Mouse (Mus musculus): ENCODE data around the gene Zfp933. TPM values are rescaled to one million over a fixed set of nuclear protein-coding genes. Genes with fewer than 3 reads are reported as not detected.
"Not testable (repeated sequence)": the region's sequence is repeated elsewhere in the genome, so short reads cannot be mapped to it uniquely, and the experiment has no call there.

The Zfp933 gene
- total RNA-seq, 2 experiments from 2014 or later, result 6.1 to 9.5 TPM

DNA sequence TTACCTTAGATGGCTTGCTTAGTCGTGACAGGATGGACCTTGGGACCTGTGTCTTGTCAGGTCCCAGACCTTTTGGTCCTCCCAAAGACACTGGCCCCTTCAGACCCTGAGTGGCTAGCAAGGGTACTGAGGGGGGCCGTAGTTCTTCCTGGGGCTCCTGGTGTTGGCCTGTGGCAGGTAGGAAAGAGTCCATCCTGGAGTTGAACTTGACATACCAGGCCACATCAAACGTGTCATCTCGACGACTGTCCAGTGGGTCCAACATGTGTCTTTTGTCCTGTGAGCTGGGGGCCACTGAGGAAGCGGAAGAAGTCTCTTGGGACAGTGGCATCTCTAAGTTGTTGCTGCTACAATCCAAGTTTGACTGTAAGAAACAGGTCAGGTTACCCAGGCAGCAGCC is 17.5 kb upstream of the Zfp933 start:
- no peak for ATAC-seq (replicated peaks; ENCODE audit: poor library complexity)

DNA sequence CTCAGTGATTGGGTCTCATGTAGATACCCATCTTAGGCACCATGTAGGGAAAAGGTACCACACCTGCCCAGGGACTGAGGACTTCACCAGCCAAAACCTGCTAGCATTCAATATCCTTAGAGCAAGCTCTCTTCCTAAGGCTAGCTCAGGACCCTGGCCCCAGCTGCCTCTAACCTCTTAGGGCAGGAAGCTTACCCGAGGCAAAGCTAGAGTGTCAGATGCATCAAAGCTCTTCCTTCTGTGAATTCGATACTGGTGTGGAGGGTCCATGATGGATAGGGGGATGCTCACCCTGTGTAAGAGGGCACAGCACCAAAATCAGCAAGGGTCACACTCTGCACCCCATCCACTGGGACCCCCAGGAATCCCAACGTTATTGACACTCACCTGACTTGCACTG is 13.9 kb upstream of the Zfp933 start:
- no peak for ATAC-seq (replicated peaks; ENCODE audit: poor library complexity)

DNA sequence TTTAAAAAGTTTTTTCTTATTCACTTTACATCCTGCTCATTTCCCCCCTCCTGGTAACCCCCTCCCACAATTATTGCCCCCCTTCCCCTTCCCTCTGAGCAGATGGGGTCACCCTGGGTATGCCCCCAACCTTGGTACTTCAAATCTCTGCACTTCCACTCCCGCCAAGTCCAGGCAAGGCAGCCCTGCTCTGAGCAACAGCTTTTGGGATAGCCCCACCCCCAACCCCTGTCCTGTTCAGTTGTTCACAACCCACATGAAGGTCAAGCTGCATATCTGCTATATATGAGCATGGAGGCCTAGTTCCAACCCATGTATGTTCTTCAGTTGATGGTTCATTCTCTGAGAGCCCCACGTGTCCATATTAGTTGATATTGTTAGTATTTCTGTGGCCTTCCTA is 2.6 kb upstream of the Zfp933 start:
- ATAC-seq (replicated peaks; ENCODE audit: poor library complexity), result no peak

DNA sequence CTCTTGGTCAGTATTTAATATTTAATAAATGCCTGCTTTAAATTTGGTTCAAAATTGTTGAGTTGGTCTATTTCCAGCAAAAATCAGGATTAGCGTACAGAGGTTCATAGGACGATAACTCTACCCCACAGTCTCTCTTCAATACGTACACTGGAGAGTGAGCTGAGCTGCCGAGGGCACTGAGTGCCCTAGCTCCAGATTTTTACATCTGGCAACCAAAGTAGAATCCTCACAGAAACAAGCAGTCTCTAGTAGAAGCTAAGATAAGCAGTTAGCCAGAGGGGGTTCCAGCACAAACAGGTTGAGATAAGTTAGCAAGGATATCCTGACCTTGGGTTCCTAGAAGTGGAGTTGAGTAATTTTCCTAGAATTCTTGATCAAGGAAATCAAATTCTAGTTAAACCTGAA is 422 bp upstream of the Zfp933 start:
- peak; percentile 55 for ATAC-seq (replicated peaks; ENCODE audit: poor library complexity)

DNA sequence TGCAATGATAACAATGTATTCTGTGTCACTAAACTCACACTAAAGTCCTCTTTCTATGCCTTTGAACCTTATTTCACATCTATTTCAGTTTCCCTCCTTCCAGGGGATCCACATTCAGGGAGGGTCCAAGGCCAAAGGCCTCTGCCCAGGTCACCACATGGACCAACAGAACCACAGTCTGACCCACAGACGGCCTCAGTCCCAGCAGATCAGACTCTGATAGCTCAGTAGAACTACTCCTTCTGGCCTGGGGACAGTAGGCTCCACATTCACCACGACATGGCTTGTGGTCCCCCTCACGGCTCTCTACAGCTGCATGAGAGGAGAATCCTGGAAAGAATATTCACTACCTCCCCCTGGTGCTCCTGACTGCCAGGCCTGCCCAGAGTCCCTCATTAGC is 5.3 kb downstream of the Zfp933 start:
- no peak for ATAC-seq (replicated peaks; ENCODE audit: poor library complexity)

DNA sequence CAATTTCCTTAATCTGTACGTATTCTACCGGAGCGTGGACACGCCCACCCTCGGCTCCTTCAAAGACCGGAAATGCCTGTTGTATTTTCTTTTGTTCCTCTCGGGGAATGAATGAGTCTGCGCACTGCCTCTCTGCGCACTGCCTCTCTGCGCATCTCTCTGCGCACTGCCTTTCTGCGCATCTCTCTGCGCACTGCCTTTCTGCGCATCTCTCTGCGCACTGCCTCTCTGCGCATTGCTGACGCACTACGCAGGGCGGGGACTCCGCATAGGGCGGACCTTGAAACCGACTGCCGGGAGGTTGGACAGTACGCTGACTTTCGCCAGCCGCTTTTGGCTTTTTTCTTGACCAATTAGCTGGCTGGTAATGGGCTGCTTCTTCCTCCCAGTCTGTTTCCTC is 8.9 kb downstream of the Zfp933 start:
- not testable (repeated sequence) for ATAC-seq (replicated peaks; ENCODE audit: poor library complexity)

DNA sequence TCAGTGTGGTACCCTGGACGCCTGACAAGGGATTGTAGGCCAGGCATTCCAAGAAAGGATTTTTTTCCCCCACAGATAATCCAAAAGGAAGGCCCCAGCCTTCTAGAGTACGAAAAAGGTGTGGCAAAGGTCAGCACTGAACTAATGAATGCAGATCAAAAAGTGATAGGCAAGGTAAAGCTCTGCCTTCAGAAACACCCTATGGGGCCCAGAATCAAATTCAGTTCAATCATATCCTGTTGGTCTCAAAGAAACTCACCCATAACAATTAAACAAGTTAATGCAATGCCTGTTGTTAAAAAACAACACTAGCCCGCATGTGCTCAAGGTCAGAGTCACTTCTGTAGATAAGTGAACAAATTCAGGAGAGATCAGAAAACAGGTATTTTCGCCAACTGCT is 23.8 kb downstream of the Zfp933 start:
- ATAC-seq (replicated peaks; ENCODE audit: poor library complexity), result no peak

DNA sequence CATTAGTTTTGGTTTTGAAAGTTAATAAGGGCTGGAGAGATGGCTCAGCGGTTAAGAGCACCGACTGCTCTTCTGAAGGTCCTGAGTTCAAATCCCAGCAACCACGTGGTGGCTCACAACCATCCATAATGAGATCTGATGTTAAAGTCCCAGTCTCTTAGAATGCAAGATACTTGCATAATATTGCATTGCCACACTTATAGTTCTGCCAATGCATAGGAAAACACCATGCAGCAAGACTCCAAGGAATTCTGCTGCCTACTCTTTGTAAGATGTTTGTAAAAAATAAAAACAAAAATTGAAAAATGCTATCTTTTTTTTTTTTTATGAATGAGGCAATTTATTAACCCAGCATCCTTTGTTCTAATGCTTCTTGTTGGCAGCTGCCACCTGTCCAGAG is 26.8 kb downstream of the Zfp933 start:
- ATAC-seq (replicated peaks; ENCODE audit: poor library complexity), result 0 out of 2 replicates have a peak, but pooled peaks have one; percentile 34

DNA sequence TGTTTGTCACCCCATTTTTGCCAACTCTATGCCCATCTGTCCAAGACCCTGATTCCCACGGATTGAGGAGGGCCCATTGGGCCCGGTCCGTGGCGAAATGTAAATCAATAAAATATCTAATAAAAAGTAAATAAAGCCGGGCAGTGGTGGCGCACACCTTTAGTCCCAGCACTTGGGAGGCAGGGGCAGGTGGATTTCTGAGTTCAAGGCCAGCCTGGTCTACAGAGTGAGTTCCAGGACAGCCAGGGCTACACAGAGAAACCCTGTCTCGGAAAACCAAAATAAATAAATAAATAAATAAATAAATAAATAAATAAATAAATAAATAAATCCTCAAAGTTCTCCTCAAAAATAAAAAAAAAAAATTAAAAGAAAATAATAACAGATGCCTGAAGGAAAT is 28.5 kb downstream of the Zfp933 start:
- ATAC-seq (replicated peaks; ENCODE audit: poor library complexity), result not testable (repeated sequence)

DNA sequence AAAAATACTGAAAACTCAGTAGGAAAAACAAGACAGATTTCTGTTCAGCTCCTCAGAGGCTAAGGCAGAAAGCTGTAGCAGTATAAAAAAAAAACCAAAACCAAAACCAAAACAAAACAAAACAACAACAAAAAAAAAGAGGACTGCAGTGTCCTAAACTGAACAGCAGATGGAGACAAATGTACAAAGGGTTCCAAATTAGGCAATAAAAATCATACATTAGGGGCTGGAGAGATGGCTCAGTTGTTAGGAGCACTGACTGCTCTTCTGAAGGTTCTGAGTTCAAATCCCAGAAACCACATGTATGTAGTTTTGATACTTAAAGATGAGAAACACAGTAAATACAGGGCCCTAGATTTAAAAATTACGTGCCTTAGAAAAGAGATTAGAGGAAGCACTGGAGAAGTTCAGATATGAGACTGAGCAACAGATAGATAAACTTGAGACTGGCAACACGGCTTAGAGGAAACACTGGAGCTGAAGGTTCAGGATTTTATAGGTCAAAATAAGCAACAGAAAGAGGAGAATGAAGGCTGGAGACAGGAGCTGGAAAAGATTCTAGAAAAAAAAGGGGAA is 33.5 kb downstream of the Zfp933 start:
- ATAC-seq (replicated peaks; ENCODE audit: poor library complexity), result peak; percentile 94

DNA sequence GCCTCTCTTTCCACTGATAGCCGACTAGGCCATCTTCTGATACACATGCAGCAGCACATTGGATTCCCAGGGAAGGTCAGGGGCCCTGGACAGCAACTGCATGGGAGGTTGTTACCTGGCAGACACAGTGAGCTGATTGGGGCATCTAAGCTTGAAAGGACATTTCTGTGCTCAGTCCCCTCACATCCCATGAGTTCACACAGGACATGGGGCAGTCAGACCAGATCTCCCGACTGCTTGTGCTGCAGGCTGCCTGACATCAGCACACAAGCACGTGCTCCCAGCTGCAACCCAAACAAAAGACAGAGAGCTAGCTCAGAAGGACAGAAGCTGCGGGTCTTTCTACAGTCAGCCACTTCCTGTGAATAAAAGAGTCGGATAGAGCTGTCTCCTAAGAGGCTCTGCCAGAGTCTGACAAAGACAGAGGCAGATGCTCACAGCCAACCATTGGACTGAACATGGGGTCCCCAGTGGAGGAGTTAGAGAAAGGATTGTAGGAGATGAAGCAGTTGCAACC is 34.9 kb downstream of the Zfp933 start:
- ATAC-seq (replicated peaks; ENCODE audit: poor library complexity), result no peak

DNA sequence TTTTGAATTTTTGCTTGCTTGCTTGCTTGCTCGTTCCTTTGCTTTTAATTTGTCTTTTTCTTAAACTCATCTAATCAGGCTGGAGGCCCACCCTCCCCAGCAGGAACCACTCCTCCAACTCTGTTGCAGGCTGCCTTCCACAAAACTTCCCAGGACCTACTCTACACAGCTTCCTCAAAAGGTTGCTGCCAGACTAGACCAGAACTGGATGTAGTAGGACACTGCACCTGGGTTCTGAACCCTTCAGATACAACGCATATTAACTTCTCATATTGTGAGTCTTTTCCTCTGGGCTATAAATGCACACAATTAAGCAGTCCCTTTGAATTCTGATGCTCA is 38.2 kb downstream of the Zfp933 start:
- ATAC-seq (replicated peaks; ENCODE audit: poor library complexity), result 0 out of 2 replicates have a peak, but pooled peaks have one; percentile 6

DNA sequence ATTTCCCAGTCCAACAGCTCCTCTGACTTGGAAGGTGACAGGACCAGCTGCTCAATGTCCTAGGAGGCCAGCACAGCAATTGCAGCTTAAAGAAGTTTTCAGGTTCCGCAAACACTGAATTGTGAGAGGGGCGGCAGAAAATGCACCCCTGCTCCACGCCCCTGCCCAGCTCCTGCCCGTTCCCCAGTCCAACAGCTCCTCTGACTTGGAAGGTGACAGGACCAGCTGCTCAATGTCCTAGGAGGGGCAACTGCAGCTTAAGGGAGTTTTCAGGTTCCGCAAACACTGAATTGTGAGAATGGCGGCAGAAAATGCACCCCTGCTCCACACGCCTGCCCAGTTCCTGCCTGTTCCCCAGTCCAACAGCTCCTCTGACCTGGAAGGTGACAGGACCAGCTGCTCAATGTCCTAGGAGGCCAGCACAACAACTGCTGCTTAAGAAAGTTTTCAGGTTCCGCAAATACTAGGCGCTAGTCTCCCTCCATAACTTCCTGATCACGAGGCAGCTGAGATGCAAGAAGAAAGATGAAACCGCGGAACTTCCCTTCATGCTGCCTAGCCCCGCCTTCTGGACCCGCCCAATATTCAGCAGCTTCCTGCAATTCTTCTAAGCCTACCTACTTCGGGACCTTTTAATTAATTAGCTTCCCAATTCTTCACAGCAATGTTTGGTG is 38.7 kb downstream of the Zfp933 start, which contains the start of gene Zfp984:
Gene Zfp984 (minus strand): TSS at position 497 of the 674 bp plus-strand sequence.
- peak; percentile 85 for ATAC-seq (replicated peaks; ENCODE audit: poor library complexity)

DNA sequence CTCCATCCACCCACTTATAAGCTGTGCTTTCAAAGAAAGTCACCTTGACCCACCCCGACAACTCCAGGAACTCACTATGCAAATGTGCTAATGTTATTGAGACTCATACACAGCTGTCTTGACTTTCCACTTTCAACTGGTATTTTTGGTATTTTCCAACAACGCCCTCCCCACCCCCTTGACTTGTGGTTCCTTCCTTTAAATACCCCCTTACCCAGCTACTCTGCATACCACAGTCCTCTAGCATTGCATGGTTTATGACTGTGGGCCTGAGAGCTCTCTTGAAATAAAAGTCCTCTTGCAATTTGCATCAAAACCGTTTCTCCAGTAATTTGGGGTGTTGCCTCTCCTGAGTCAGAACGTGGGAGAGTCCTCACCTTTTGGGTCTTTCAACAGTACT is 39.7 kb downstream of the Zfp933 start:
- not testable (repeated sequence) for ATAC-seq (replicated peaks; ENCODE audit: poor library complexity)

DNA sequence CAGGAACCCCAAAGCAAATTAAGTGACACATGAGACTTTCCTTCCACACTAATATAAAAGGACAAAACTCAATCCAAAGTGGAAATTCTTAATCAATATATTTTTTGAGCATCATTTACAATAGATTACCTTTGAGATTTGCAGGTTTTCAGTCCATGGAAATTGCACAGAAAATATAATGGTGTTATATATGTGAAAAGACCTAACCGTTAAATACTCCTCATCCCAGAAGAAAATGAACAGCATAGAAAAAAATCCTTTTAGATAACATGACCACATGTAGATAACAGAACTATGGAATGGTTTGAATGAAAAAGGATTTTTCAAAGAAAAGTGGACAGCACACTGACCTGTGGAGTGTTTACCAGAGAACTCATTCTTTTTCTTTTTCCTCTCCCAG is 52.9 kb downstream of the Zfp933 start:
- not testable (repeated sequence) for ATAC-seq (replicated peaks; ENCODE audit: poor library complexity)

DNA sequence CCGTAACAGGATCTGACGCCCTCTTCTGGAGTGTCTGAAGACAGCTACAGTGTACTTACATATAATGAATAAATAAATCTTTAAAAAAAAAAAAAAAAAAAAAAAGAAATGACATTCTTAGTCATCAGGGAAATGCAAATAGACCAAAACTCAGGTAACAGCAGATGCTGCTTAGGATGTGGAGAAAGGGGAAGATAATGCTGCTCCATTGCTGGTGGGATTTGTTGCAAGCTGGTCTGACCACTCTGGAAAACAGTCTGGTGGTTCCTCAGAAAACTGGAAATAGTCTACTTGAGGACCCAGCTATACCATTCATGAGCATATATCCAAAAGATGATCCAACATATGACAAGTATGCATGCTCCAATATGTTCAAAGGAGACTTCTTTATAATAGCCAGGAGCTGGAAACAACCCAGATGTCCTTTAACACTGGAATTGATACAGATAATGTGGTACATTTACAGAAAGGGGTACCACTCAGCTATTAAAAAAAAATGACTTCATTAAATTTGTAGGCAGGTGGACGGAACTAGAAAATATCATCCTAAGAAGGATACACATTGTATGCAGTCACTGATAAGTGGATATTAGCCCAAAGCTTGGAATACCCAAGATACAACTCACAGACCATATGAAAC is 54.0 kb downstream of the Zfp933 start:
- not testable (repeated sequence) for ATAC-seq (replicated peaks; ENCODE audit: poor library complexity)

DNA sequence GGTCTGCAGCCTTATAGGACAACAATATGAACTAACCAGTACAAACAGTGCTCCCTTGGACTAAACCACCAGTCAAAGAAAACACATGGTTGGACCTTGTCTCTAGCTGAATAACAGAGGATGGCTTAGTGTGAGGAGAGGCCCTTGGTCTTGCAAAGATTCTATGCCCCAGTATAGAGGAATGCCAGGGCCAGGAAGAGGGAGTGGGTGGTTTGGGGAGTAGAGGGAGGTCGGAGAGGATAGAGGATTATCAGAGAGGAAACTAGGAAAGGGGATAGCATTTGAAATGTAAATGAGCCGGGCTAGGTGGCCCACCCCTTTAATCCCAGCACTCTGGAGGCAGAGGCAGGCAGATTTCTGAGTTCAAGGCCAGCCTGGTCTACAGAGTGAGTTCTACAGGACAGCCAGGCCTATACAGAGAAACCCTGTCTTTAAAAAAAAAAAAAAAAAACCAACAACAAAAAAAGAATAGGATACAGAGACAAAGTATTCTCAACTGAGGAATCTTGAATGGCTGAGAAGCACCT is 54.7 kb downstream of the Zfp933 start:
- not testable (repeated sequence) for ATAC-seq (replicated peaks; ENCODE audit: poor library complexity)

DNA sequence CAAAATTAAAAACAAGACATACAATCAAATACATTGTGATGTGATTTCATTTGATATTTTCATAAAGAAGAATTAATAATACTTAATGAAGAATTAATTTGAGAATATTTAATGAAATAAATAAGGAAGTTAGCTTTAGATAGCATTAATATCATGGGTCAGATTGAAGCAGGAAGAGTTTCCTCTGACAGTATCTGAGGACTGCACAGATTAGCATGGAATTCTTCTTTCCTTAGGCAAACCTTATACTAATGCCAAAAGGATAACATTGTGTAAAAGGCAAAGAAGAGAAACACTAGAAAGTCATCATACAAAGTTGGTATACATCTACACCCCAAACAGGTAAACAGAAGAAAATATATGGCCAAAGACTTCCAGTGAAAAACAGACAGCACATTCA is 56.4 kb downstream of the Zfp933 start:
- not testable (repeated sequence) for ATAC-seq (replicated peaks; ENCODE audit: poor library complexity)
